Mouse (Mus musculus) ZHBTc4 (cell line): ENCODE results near the gene Ablim1.

Source experiments
- DNase-seq: peaks from one replicate; pipeline ENCODE4 v3.0.0-alpha.2; 2011; ENCODE audit warnings: low read depth, low spot score

Gene Ablim1

GRCm38 (mm10) chr19:57264296-57264947, 50.3 kb downstream of the Ablim1 start:
- peak; percentile 24 for DNase-seq

GRCm38 (mm10) chr19:57257801-57258200, 56.9 kb downstream of the Ablim1 start:
- no peak for DNase-seq

GRCm38 (mm10) chr19:57256666-57257065, 58.1 kb downstream of the Ablim1 start:
- no peak for DNase-seq

GRCm38 (mm10) chr19:57255157-57255556, 59.6 kb downstream of the Ablim1 start:
- DNase-seq: no peak

- no peak for DNase-seq
Measured at GRCm38 (mm10) chr19:57252692-57253448, 61.8 kb downstream of the Ablim1 start.

- DNase-seq: no peak
Measured at GRCm38 (mm10) chr19:57248781-57249180, 65.9 kb downstream of the Ablim1 start.

GRCm38 (mm10) chr19:57247221-57247620, 67.5 kb downstream of the Ablim1 start:
- DNase-seq: no peak

GRCm38 (mm10) chr19:57244281-57244680, 70.4 kb downstream of the Ablim1 start:
- no peak for DNase-seq

GRCm38 (mm10) chr19:57243606-57244005, 71.1 kb downstream of the Ablim1 start:
- DNase-seq: no peak

GRCm38 (mm10) chr19:57243191-57243590, 71.5 kb downstream of the Ablim1 start:
- DNase-seq: no peak

- DNase-seq: no peak
Measured at GRCm38 (mm10) chr19:57241363-57242192, 73.1 kb downstream of the Ablim1 start.

- no peak for DNase-seq
Measured at GRCm38 (mm10) chr19:57240259-57240658, 74.5 kb downstream of the Ablim1 start.

- DNase-seq: no peak
Measured at GRCm38 (mm10) chr19:57239176-57239784, 75.4 kb downstream of the Ablim1 start.

GRCm38 (mm10) chr19:57238461-57238860, 76.3 kb downstream of the Ablim1 start:
- DNase-seq: no peak

GRCm38 (mm10) chr19:57237534-57237933, 77.2 kb downstream of the Ablim1 start:
- DNase-seq: no peak

GRCm38 (mm10) chr19:57236647-57237046, 78.1 kb downstream of the Ablim1 start:
- DNase-seq: no peak

- no peak for DNase-seq
Measured at GRCm38 (mm10) chr19:57235931-57236330, 78.8 kb downstream of the Ablim1 start.

GRCm38 (mm10) chr19:57230996-57231395, 83.7 kb downstream of the Ablim1 start:
- DNase-seq: no peak

- no peak for DNase-seq
Measured at GRCm38 (mm10) chr19:57229161-57229560, 85.6 kb downstream of the Ablim1 start.

- no peak for DNase-seq
Measured at GRCm38 (mm10) chr19:57228576-57228975, 86.1 kb downstream of the Ablim1 start.

- DNase-seq: no peak
Measured at GRCm38 (mm10) chr19:57224390-57224789, 90.3 kb downstream of the Ablim1 start.

- DNase-seq: peak; percentile 70
Measured at GRCm38 (mm10) chr19:57223686-57224085, 91.0 kb downstream of the Ablim1 start.
